Mouse (Mus musculus) intestine, postnatal 0 days (tissue): ENCODE data around the gene Pde4c. TPM values are rescaled to one million over a fixed set of nuclear protein-coding genes. Genes with fewer than 3 reads are reported as not detected.

Experiments used
- ATAC-seq: fragments of 200-750 bp; cut with Nextera tagmentation; 2 replicates; pipeline ENCODE4 v1.8.0; 2017; ENCODE audit warnings: mild to moderate bottlenecking, moderate TSS enrichment, moderate library complexity
- H3K27ac ChIP-seq: fragments of 300-500 bp; sonication (generic); 2 replicates; pipeline ENCODE4 v1.5.1; 2014; ENCODE audit warnings: mild to moderate bottlenecking, low read depth, low read length, moderate library complexity
- H3K27me3 ChIP-seq: fragments of 300-500 bp; sonication (generic); replicated peaks from 2 replicates; pipeline ENCODE4 v1.6.1; 2014; ENCODE audit warnings: low read length, mixed read lengths; ENCODE audit not compliant: control insufficient read depth, insufficient read depth
- H3K36me3 ChIP-seq: fragments of 300-500 bp; sonication (generic); 2 replicates; pipeline ENCODE4 v1.6.1; 2014; ENCODE audit warnings: mild to moderate bottlenecking, moderate library complexity; ENCODE audit not compliant: control insufficient read depth, insufficient read depth
- H3K4me1 ChIP-seq: fragments of 300-500 bp; sonication (generic); replicated peaks from 2 replicates; pipeline ENCODE4 v1.6.1; 2014; ENCODE audit warnings: antibody characterized with exemption, low read length, mixed read lengths; ENCODE audit not compliant: control insufficient read depth, insufficient read depth
- H3K4me2 ChIP-seq: fragments of 300-500 bp; sonication (generic); replicated peaks from 2 replicates; pipeline ENCODE4 v1.6.1; 2014; ENCODE audit warnings: low read depth, mild to moderate bottlenecking, moderate library complexity
- H3K4me3 ChIP-seq: fragments of 300-500 bp; sonication (generic); 2 replicates; pipeline ENCODE4 v1.5.1; 2014; ENCODE audit warnings: low read depth, low read length
- H3K9ac ChIP-seq: fragments of 300-500 bp; sonication (generic); 2 replicates; pipeline ENCODE4 v1.6.1; 2014; ENCODE audit warnings: mild to moderate bottlenecking, low read depth, low read length
- H3K9me3 ChIP-seq: fragments of 300-500 bp; sonication (generic); 2 replicates; pipeline ENCODE4 v1.6.1; 2016; ENCODE audit warnings: mixed run types; ENCODE audit not compliant: control insufficient read depth
- CTCF ChIP-seq: sonication (generic); IDR thresholded peaks from 2 replicates; pipeline ENCODE4 v1.5.1; 2016; ENCODE audit warnings: low read depth, mild to moderate bottlenecking, control low read depth, antibody characterized with exemption, moderate library complexity
- WGBS: fragments of 180-500 bp; shearing (Covaris S2); extraction: QIAGEN DNeasy Blood & Tissue Kit; methylation state at CpG from one replicate; pipeline ENCODE4 v1.1.7; 2014; 5-methylcytosine and 5-hydroxymethylcytosine counted together
- polyA plus RNA-seq: library from polyadenylated mRNA; unstranded; fragments of >200 nt; fragmentation: Nextera tagmentation; extraction: Ambion mirVana; gene quantifications from 2 replicates; pipeline ENCODE4 v1.2.1, GENCODE M21; 2015

Pde4c gene
- polyA plus RNA-seq, 1 experiment from 2014 or later: 0.21 TPM

- Histone ChIP-seq H3K36me3 (peaks cover 55% of the 10 kb centered on the region), H3K4me2 (no peak overlapping the region), H3K4me3 (no peak overlapping the region), H3K4me1 (peaks cover 23% of the 10 kb centered on the region; the same call in 1 of the 2 replicates), H3K27me3 (no peaks in the 10 kb centered on the region), H3K9me3 (no peaks in the 10 kb centered on the region), H3K27ac (no peak overlapping the region), H3K9ac (no peak overlapping the region)
- TF ChIP-seq CTCF: no peak
- ATAC-seq: no peak
- WGBS: 76% methylated on average over 12 of the region's 12 CpGs
Observed at GRCm38 (mm10) chr8:70769858-70770257, 46.3 kb downstream of the Pde4c start.

DNA sequence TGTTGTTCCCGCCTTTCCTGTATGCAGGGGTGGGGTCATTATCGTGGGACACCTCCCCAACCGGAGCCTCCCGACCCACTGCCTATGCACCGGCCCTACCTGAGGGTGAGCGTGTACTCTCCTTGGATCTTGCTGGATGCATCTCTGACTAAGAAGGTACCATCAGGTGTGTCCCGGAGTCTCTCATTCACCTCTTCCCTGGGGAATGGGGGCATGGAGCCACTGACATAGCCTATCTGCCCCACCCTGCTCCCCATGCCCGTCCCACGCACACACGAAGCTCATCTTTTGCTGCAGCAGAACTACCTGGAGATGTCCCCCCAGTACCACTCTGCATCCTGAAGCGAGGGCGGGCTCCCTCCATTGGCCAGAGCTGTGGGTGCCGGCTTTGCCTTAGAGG, 47.2 kb downstream of the Pde4c start:
- no peak overlapping the region for H3K9ac ChIP-seq
- no peak for TF ChIP-seq CTCF
- H3K9me3 ChIP-seq: no peaks in the 10 kb centered on the region
- H3K27me3 ChIP-seq: no peaks in the 10 kb centered on the region
- no peak overlapping the region for H3K27ac ChIP-seq
- peaks cover 55% of the 10 kb centered on the region for H3K36me3 ChIP-seq
- peaks cover 30% of the 10 kb centered on the region; the same call in 1 of the 2 replicates for H3K4me1 ChIP-seq
- no peak for ATAC-seq
- WGBS: 96% methylated on average over 13 of the region's 13 CpGs
- no peak overlapping the region for H3K4me3 ChIP-seq
- H3K4me2 ChIP-seq: no peak overlapping the region

DNA sequence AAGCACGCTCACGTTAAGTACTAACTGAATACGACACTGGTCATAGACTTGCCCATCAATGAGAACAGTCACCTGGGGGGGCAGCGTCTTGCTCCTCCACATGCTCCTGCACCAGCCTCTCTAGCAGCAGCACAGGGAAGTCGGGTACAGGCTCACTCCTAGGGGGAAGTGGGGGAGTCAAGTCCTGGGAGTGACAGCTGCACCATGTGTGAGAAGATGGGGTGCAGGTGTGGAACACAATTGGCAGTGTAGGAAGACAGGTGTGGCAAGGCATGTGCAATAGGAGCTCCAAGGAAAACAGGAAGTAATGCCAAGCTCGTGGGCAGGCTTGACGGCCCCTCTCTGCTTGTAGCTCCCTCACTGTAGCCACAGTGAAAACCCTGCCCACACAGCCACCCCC, 47.7 kb downstream of the Pde4c start:
- no peak overlapping the region for H3K4me2 ChIP-seq
- 85% methylated on average over 7 of the region's 7 CpGs for WGBS
- H3K9me3 ChIP-seq: no peaks in the 10 kb centered on the region
- ATAC-seq: no peak
- peaks cover 32% of the 10 kb centered on the region; the same call in 1 of the 2 replicates for H3K4me1 ChIP-seq
- peaks cover 55% of the 10 kb centered on the region for H3K36me3 ChIP-seq
- H3K9ac ChIP-seq: no peak overlapping the region
- no peak overlapping the region for H3K27ac ChIP-seq
- TF ChIP-seq CTCF: no peak
- no peaks in the 10 kb centered on the region for H3K27me3 ChIP-seq
- H3K4me3 ChIP-seq: no peak overlapping the region

DNA sequence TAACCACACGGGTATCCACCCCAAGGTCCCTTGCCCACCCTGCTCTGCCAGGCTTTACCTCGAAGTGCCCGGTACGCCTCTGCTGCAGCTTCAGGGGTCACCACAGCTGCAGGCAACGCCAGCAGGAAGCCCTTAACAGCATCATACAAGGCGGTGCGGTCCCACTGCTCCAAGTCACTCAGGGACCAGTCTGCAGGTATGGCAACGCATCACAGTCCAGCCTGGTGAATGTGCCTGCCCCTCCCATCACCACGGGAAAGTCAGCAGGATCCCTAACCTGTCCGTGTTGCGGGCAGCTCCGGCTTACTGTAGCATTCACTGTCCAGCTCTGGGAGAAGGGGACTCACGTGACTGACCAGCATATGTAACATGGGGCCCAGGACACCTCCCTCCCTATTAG, 48.6 kb downstream of the Pde4c start:
- peak overlapping the region; percentile 17; the same call in 1 of the 2 replicates for H3K9ac ChIP-seq

DNA sequence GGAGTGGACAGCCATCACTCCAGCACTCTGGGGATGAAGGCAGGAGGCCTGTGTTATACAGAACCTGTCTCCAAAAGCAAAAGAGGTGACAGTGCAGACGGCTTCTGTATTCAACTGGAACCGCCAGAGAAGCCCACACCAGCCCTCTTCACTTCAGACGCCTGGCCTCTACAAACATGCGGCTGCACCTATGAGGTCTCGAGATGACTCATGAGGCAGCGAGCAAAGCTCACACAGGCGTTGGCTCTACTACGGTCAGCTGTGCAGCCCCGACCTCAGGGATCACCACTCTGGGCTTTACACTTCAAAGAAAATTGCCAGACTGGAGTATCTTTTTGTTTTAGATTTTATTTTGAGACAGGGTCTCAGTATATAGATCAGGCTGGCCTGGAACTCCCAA, 49.4 kb downstream of the Pde4c start:
- Histone ChIP-seq H3K27me3 (no peaks in the 10 kb centered on the region), H3K9ac (peak overlapping the region; percentile 17; the same call in 1 of the 2 replicates), H3K4me1 (peaks cover 26% of the 10 kb centered on the region; the same call in 1 of the 2 replicates), H3K4me2 (peak overlapping the region; percentile 53), H3K36me3 (peaks cover 50% of the 10 kb centered on the region), H3K27ac (peak overlapping the region; percentile 76; the same call in 1 of the 2 replicates), H3K4me3 (no peak overlapping the region), H3K9me3 (no peaks in the 10 kb centered on the region)
- TF ChIP-seq CTCF: no peak
- no peak for ATAC-seq
- 39% methylated on average over 9 of the region's 9 CpGs for WGBS

More for the DNA sequence above, 48.6 kb downstream of the Pde4c start:
- H3K27ac ChIP-seq: no peak overlapping the region
- peaks cover 27% of the 10 kb centered on the region; the same call in 1 of the 2 replicates for H3K4me1 ChIP-seq
- no peak overlapping the region for H3K4me3 ChIP-seq
- 89% methylated on average over 13 of the region's 13 CpGs for WGBS
- TF ChIP-seq CTCF: no peak
- no peak overlapping the region for H3K4me2 ChIP-seq
- no peaks in the 10 kb centered on the region for H3K27me3 ChIP-seq
- H3K9me3 ChIP-seq: no peaks in the 10 kb centered on the region
- peaks cover 55% of the 10 kb centered on the region for H3K36me3 ChIP-seq
- ATAC-seq: no peak

DNA sequence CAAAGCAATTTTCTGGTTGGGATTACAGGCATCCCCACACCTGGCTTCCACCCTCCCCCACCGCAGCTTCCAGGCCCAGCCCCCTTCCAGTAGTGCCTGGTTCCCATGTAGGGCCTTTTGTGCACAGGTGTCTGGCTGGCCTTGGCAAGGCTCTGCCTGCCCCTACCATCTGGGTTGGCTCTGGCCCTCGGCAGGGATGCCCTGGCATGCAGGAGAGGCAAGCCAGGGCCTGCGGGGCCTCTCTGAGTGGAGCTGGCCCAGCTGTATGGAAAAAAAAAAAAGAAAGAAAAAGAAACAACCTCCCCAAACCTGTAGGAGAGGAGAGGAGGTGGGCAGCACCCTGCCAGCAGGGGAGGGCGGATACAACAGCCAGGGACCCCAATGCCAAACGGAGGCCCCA, 49.9 kb downstream of the Pde4c start:
- no peak for ATAC-seq
- H3K9me3 ChIP-seq: no peaks in the 10 kb centered on the region
- WGBS: 61% methylated on average over 5 of the region's 5 CpGs
- H3K4me2 ChIP-seq: peak overlapping the region; percentile 53
- H3K36me3 ChIP-seq: peaks cover 46% of the 10 kb centered on the region
- H3K4me3 ChIP-seq: 0 out of 2 replicates have a peak overlapping the region, but pooled peaks have one; percentile 5
- no peak for TF ChIP-seq CTCF
- H3K9ac ChIP-seq: 0 out of 2 replicates have a peak overlapping the region, but pooled peaks have one; percentile 96
- H3K27ac ChIP-seq: peak overlapping the region; percentile 76
- no peaks in the 10 kb centered on the region for H3K27me3 ChIP-seq
- H3K4me1 ChIP-seq: peaks cover 26% of the 10 kb centered on the region; the same call in 1 of the 2 replicates
